Mouse (Mus musculus) bone marrow macrophage, adult 2 months (primary cell): ENCODE data around the gene Xpo6.

Experiments used
- CTCF ChIP-seq: IDR thresholded peaks from 2 replicates; pipeline ENCODE4 v1.5.1; 2012; ENCODE audit warnings: low read depth, mild to moderate bottlenecking, low read length, moderate library complexity
- POLR2A ChIP-seq: IDR thresholded peaks from 2 replicates; pipeline ENCODE4 v1.6.1; 2012; ENCODE audit warnings: mild to moderate bottlenecking, low read depth, low read length, borderline replicate concordance

DNA sequence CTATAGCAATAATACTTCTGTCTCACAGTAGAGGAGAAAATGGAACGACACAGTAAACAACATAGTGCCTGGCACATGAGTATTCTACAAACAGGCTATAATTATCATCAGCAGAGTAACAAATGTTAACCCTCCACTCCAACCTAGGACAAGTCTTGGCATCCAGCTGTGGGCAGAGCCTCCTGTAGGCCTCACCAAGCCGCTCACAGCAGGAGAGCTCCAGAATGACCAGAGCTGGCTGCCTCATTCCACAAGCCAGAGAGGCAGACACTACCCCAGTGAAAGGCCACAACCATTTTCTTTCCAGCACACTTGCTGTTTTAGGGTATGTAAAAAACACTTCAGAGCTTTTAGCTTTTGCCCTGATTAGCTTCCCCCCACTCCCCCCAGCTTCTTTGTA lies 72.6 kb downstream of the Xpo6 start:
- TF ChIP-seq CTCF, result no peak
- TF ChIP-seq POLR2A, result no peak
